Mouse (Mus musculus) hindbrain, embryonic 10.5 days (tissue): ENCODE measurements around the gene Rims3. TPM values are rescaled to one million over a fixed set of nuclear protein-coding genes. Genes with fewer than 3 reads are reported as not detected.

ENCODE experiments used
- DNase-seq: peaks from one replicate; pipeline ENCODE4 v3.0.0-alpha.2; 2017; ENCODE audit warnings: low spot score
- H3K27ac ChIP-seq: fragments of 300-500 bp; sonication (generic); 2 replicates; pipeline ENCODE4 v1.5.1; 2016; ENCODE audit warnings: mild to moderate bottlenecking, moderate library complexity
- H3K27me3 ChIP-seq: fragments of 300-500 bp; sonication (generic); 2 replicates; pipeline ENCODE4 v1.6.1; 2016; ENCODE audit warnings: mild to moderate bottlenecking; ENCODE audit not compliant: poor library complexity, insufficient read depth, severe bottlenecking
- H3K36me3 ChIP-seq: fragments of 300-500 bp; sonication (generic); 2 replicates; pipeline ENCODE4 v1.6.1; 2016; ENCODE audit warnings: mild to moderate bottlenecking, moderate library complexity
- H3K4me1 ChIP-seq: fragments of 300-500 bp; sonication (generic); replicated peaks from 2 replicates; pipeline ENCODE4 v1.6.1; 2016; ENCODE audit warnings: mild to moderate bottlenecking
- H3K4me3 ChIP-seq: fragments of 300-500 bp; sonication (generic); 2 replicates; pipeline ENCODE4 v1.5.1; 2016; ENCODE audit warnings: mild to moderate bottlenecking, moderate library complexity
- H3K9me3 ChIP-seq: fragments of 300-500 bp; sonication (generic); 2 replicates; pipeline ENCODE4 v1.6.1; 2016; ENCODE audit warnings: mild to moderate bottlenecking, moderate library complexity
- WGBS: fragments of 180-500 bp; shearing (Covaris S2); methylation state at CpG from one replicate; pipeline ENCODE4 v1.1.7; 2016; 5-methylcytosine and 5-hydroxymethylcytosine counted together
- polyA plus RNA-seq: library from polyadenylated mRNA; unstranded; fragments of >200 nt; fragmentation: Nextera tagmentation; extraction: Ambion mirVana; gene quantifications from 2 replicates; pipeline ENCODE4 v1.2.1, GENCODE M21; 2016

The Rims3 gene
- polyA plus RNA-seq: 3.9 and 5.2 TPM in 2 replicates

- Histone ChIP-seq H3K9me3 (peaks cover 11% of the 10 kb centered on the region; the same call in 1 of the 2 replicates), H3K27me3 (peaks cover 51% of the 10 kb centered on the region), H3K4me3 (peak within 1 kb of the TSS; percentile 80), H3K36me3 (no peaks in the 10 kb centered on the region), H3K4me1 (peaks cover 27% of the 10 kb centered on the region), H3K27ac (peak within 1 kb of the TSS; percentile 86)
- WGBS: 1% methylated on average over 68 of the region's 68 CpGs
- peak; percentile 77 for DNase-seq
Measured at GRCm38 (mm10) chr4:120854588-120855319, at the start of gene Rims3. Rims3 (plus strand) TSS chr4:120854816.

- no peaks in the 10 kb centered on the region for H3K4me1 ChIP-seq
- H3K4me3 ChIP-seq: no peak overlapping the region
- no peak overlapping the region for H3K27ac ChIP-seq
Measured at GRCm38 (mm10) chr4:120805816-120806215, 48.8 kb upstream of the Rims3 start.

GRCm38 (mm10) chr4:120813762-120814161, 40.9 kb upstream of the Rims3 start:
- Histone ChIP-seq H3K27ac (peak overlapping the region; percentile 90), H3K9me3 (no peaks in the 10 kb centered on the region)

More at GRCm38 (mm10) chr4:120805816-120806215, 48.8 kb upstream of the Rims3 start:
- DNase-seq: no peak
- no peaks in the 10 kb centered on the region for H3K27me3 ChIP-seq
- no peaks in the 10 kb centered on the region for H3K9me3 ChIP-seq
- H3K36me3 ChIP-seq: peaks cover 19% of the 10 kb centered on the region; the same call in 1 of the 2 replicates

GRCm38 (mm10) chr4:120814171-120814570, 40.4 kb upstream of the Rims3 start:
- H3K4me3 ChIP-seq: peak overlapping the region; percentile 60
- no peaks in the 10 kb centered on the region for H3K36me3 ChIP-seq
- WGBS: 52% methylated on average over 4 of the region's 4 CpGs
- peak overlapping the region; percentile 90 for H3K27ac ChIP-seq
- H3K4me1 ChIP-seq: peaks cover 45% of the 10 kb centered on the region
- H3K27me3 ChIP-seq: no peaks in the 10 kb centered on the region
- no peaks in the 10 kb centered on the region for H3K9me3 ChIP-seq
- peak; percentile 12 for DNase-seq

More at GRCm38 (mm10) chr4:120813762-120814161, 40.9 kb upstream of the Rims3 start:
- no peaks in the 10 kb centered on the region for H3K36me3 ChIP-seq
- H3K4me3 ChIP-seq: peak overlapping the region; percentile 60
- H3K4me1 ChIP-seq: peaks cover 45% of the 10 kb centered on the region
- DNase-seq: no peak
- 12% methylated on average over 1 of the region's 1 CpGs for WGBS
- H3K27me3 ChIP-seq: no peaks in the 10 kb centered on the region

- no peak for DNase-seq
- H3K27me3 ChIP-seq: no peaks in the 10 kb centered on the region
- H3K4me1 ChIP-seq: peaks cover 45% of the 10 kb centered on the region
- 24% methylated on average over 4 of the region's 4 CpGs for WGBS
- no peaks in the 10 kb centered on the region for H3K9me3 ChIP-seq
- H3K4me3 ChIP-seq: peak overlapping the region; percentile 60
- H3K36me3 ChIP-seq: 0 out of 2 replicates have a peak, but pooled peaks cover 5% of the 10 kb centered on the region
- H3K27ac ChIP-seq: peak overlapping the region; percentile 90
Measured at GRCm38 (mm10) chr4:120815163-120815562, 39.5 kb upstream of the Rims3 start.

GRCm38 (mm10) chr4:120815622-120816334, 38.8 kb upstream of the Rims3 start:
- Histone ChIP-seq H3K4me1 (peaks cover 45% of the 10 kb centered on the region), H3K36me3 (0 out of 2 replicates have a peak, but pooled peaks cover 5% of the 10 kb centered on the region), H3K27ac (peak overlapping the region; percentile 90), H3K9me3 (no peaks in the 10 kb centered on the region), H3K27me3 (no peaks in the 10 kb centered on the region), H3K4me3 (peak overlapping the region; percentile 60)
- 9% methylated on average over 10 of the region's 10 CpGs for WGBS
- peak; percentile 80 for DNase-seq

- Histone ChIP-seq H3K36me3 (0 out of 2 replicates have a peak, but pooled peaks cover 5% of the 10 kb centered on the region), H3K4me1 (peaks cover 43% of the 10 kb centered on the region), H3K27me3 (no peaks in the 10 kb centered on the region), H3K27ac (no peak overlapping the region), H3K9me3 (no peaks in the 10 kb centered on the region), H3K4me3 (no peak overlapping the region)
- 55% methylated on average over 3 of the region's 3 CpGs for WGBS
- DNase-seq: no peak
Measured at GRCm38 (mm10) chr4:120817002-120817774, 37.4 kb upstream of the Rims3 start.

- Histone ChIP-seq H3K27me3 (no peaks in the 10 kb centered on the region), H3K9me3 (no peaks in the 10 kb centered on the region), H3K4me3 (no peak overlapping the region), H3K36me3 (0 out of 2 replicates have a peak, but pooled peaks cover 5% of the 10 kb centered on the region), H3K4me1 (peaks cover 35% of the 10 kb centered on the region), H3K27ac (no peak overlapping the region)
- DNase-seq: no peak
- 88% methylated on average over 2 of the region's 2 CpGs for WGBS
Measured at GRCm38 (mm10) chr4:120817951-120818350, 36.7 kb upstream of the Rims3 start.

- 80% methylated on average over 1 of the region's 1 CpGs for WGBS
- no peak for DNase-seq
- H3K36me3 ChIP-seq: peaks cover 9% of the 10 kb centered on the region; the same call in 1 of the 2 replicates
- H3K4me3 ChIP-seq: no peak overlapping the region
- H3K27ac ChIP-seq: no peak overlapping the region
- H3K9me3 ChIP-seq: no peaks in the 10 kb centered on the region
- peaks cover 31% of the 10 kb centered on the region for H3K4me1 ChIP-seq
- H3K27me3 ChIP-seq: no peaks in the 10 kb centered on the region
Measured at GRCm38 (mm10) chr4:120819296-120819695, 35.3 kb upstream of the Rims3 start.

- Histone ChIP-seq H3K36me3 (peaks cover 9% of the 10 kb centered on the region; the same call in 1 of the 2 replicates), H3K4me3 (no peak overlapping the region), H3K4me1 (peaks cover 29% of the 10 kb centered on the region), H3K9me3 (no peaks in the 10 kb centered on the region), H3K27ac (no peak overlapping the region), H3K27me3 (no peaks in the 10 kb centered on the region)
- WGBS: 92% methylated on average over 2 of the region's 2 CpGs
- no peak for DNase-seq
Measured at GRCm38 (mm10) chr4:120819871-120820270, 34.7 kb upstream of the Rims3 start.

GRCm38 (mm10) chr4:120822191-120822911, 32.3 kb upstream of the Rims3 start:
- Histone ChIP-seq H3K9me3 (no peaks in the 10 kb centered on the region), H3K27ac (no peak overlapping the region), H3K36me3 (peaks cover 9% of the 10 kb centered on the region; the same call in 1 of the 2 replicates), H3K4me3 (no peak overlapping the region), H3K4me1 (peaks cover 17% of the 10 kb centered on the region), H3K27me3 (no peaks in the 10 kb centered on the region)
- 93% methylated on average over 2 of the region's 2 CpGs for WGBS
- DNase-seq: no peak

GRCm38 (mm10) chr4:120825100-120825553, 29.5 kb upstream of the Rims3 start:
- Histone ChIP-seq H3K4me1 (peaks cover 15% of the 10 kb centered on the region), H3K27me3 (no peaks in the 10 kb centered on the region), H3K27ac (peak overlapping the region; percentile 100), H3K36me3 (peaks cover 4% of the 10 kb centered on the region; the same call in 1 of the 2 replicates), H3K4me3 (peak overlapping the region; percentile 88), H3K9me3 (no peaks in the 10 kb centered on the region)
- under 1% methylated on average over 53 of the region's 53 CpGs for WGBS
- DNase-seq: peak; percentile 94
